Mouse (Mus musculus) liver, embryonic 14.5 days (tissue): ENCODE data around the gene Apobr. TPM values are rescaled to one million over a fixed set of nuclear protein-coding genes. Genes with fewer than 3 reads are reported as not detected.

Source experiments
- ATAC-seq: fragments of 200-750 bp; cut with Nextera tagmentation; 2 replicates; pipeline ENCODE4 v1.8.0; 2017; ENCODE audit warnings: moderate number of reproducible peaks, mild to moderate bottlenecking, moderate library complexity; ENCODE audit not compliant: insufficient read depth
- DNase-seq, 3 experiments: peaks; one replicate each; pipeline ENCODE4 v3.0.0-alpha.2; 2012 to 2013; ENCODE audit warnings: low read depth in 3 of 3, low spot score in 3 of 3
- H3K27ac ChIP-seq: fragments of 300-500 bp; sonication (generic); 2 replicates; pipeline ENCODE4 v1.5.1; 2014; ENCODE audit warnings: moderate library complexity, mild to moderate bottlenecking, control low read depth, inconsistent platforms
- H3K27me3 ChIP-seq: fragments of 300-500 bp; sonication (generic); 2 replicates; pipeline ENCODE4 v1.6.1; 2014; ENCODE audit warnings: mild to moderate bottlenecking, low read length, moderate library complexity; ENCODE audit not compliant: control insufficient read depth, insufficient read depth
- H3K36me3 ChIP-seq: fragments of 300-500 bp; sonication (generic); replicated peaks from 2 replicates; pipeline ENCODE4 v1.6.1; 2014; ENCODE audit warnings: low read depth; ENCODE audit not compliant: control insufficient read depth, insufficient read depth
- H3K4me1 ChIP-seq, 2 experiments: fragments of 200-500 bp in 1 of 2; fragments of 300-500 bp in 1 of 2; sonication (generic) in 1 of 2; replicated peaks; 2 replicates each; pipeline ENCODE4 v1.6.1; 2012 to 2014; ENCODE audit warnings: antibody characterized with exemption in 1 of 2, inconsistent platforms in 1 of 2, low read length in 1 of 2; ENCODE audit not compliant: control insufficient read depth in 2 of 2, insufficient read depth in 2 of 2
- H3K4me2 ChIP-seq: fragments of 300-500 bp; sonication (generic); 2 replicates; pipeline ENCODE4 v1.6.1; 2014; ENCODE audit warnings: low read depth, mild to moderate bottlenecking, control low read depth, moderate library complexity
- H3K4me3 ChIP-seq, 2 experiments: fragments of 200-500 bp in 1 of 2; fragments of 300-500 bp in 1 of 2; sonication (generic) in 1 of 2; 2 replicates each; pipeline ENCODE4 v1.5.1; 2012 to 2014; ENCODE audit warnings: low read depth in 2 of 2, low read length in 2 of 2, mild to moderate bottlenecking in 2 of 2, control low read depth in 1 of 2, inconsistent platforms in 1 of 2, moderate library complexity in 1 of 2; ENCODE audit not compliant: insufficient read depth in 1 of 2
- H3K9ac ChIP-seq: fragments of 300-500 bp; sonication (generic); replicated peaks from 2 replicates; pipeline ENCODE4 v1.6.1; 2014; ENCODE audit warnings: mild to moderate bottlenecking, control low read depth, moderate library complexity
- H3K9me3 ChIP-seq: fragments of 300-500 bp; sonication (generic); 2 replicates; pipeline ENCODE4 v1.6.1; 2016; ENCODE audit warnings: low read length, mixed read lengths; ENCODE audit not compliant: control insufficient read depth
- CTCF ChIP-seq: IDR thresholded peaks from 2 replicates; pipeline ENCODE4 v1.5.1; 2016; ENCODE audit warnings: antibody characterized with exemption, low read depth, control low read depth
- EP300 ChIP-seq: IDR thresholded peaks from 2 replicates; pipeline ENCODE4 v1.6.1; 2016; ENCODE audit warnings: antibody characterized with exemption, low read depth
- WGBS: fragments of 180-500 bp; shearing (Covaris S2); extraction: QIAGEN DNeasy Blood & Tissue Kit; methylation state at CpG from one replicate; pipeline ENCODE4 v1.1.7; 2014; ENCODE audit not compliant: insufficient replicate concordance; 5-methylcytosine and 5-hydroxymethylcytosine counted together
- polyA plus RNA-seq, 2 experiments: library from polyadenylated mRNA; depleted of rRNA in 1 of 2; stranded (reverse) in 1 of 2; unstranded in 1 of 2; fragments of >200 nt; fragmentation: Nextera tagmentation in 1 of 2; extraction: Ambion mirVana in 1 of 2; gene quantifications; 2 replicates each; pipeline versions ENCODE4 v1.2.1 to v1.2.3; 2012 to 2014

Gene Apobr
- polyA plus RNA-seq, 2 experiments, result 0.69 to 1.6 TPM

DNA sequence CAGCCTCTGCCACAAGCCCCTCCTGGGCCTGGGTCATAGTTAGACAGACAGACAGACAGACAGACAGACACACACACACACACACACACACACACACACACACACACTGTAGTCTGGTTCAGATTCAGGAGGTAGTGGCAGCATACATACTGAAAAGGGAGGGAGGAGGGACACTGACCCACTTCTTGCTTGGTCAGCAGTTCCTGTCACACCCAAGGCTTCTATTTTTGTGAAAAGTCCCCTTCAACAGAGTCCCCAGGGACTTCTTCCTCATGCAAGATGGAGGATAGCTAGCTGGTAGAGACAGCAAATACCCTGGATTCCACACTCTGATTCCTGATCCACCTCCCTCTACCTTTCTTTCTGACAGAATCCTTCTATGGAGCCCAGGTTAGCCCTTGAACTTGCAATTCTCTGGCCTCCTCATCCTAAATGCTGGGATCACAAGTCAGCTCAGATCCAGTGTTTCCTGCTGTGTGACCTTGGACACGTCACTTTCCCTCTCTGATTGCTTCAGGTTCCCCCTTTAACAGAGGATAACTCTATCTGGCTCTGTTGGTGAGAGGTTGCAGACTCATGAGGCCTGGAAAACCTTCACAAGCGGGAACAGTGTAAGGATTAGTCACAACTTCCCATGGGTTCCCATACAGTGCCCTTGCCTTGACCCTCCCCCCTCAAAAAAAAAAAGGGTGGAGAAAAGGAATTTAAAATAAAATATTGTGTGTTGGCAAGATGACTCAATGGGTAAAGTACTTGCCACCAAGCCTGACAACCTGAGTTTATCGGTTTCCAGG is 41.3 kb downstream of the Apobr start:
- Histone ChIP-seq H3K9ac (no peak overlapping the region), H3K4me1 (peaks cover 18 to 36% of the 10 kb centered on the region in 2 experiments), H3K4me2 (peak overlapping the region; percentile 37; the same call in 1 of the 2 replicates), H3K36me3 (no peaks in the 10 kb centered on the region), H3K4me3 (no peak overlapping the region), H3K27me3 (no peaks in the 10 kb centered on the region), H3K9me3 (no peaks in the 10 kb centered on the region), H3K27ac (no peak overlapping the region)
- no peak for ATAC-seq
- 67% methylated on average over 3 of the region's 3 CpGs for WGBS
- DNase-seq, result no peak
- TF ChIP-seq CTCF, result no peak
- no peak for TF ChIP-seq EP300

GRCm38 (mm10) chr7:126628111-126628510 is 43.4 kb downstream of the Apobr start:
- Histone ChIP-seq H3K4me2 (no peak overlapping the region), H3K4me3 (no peak overlapping the region), H3K27me3 (no peaks in the 10 kb centered on the region), H3K27ac (no peak overlapping the region), H3K4me1 (peaks cover 14 to 21% of the 10 kb centered on the region in 2 experiments), H3K9me3 (no peaks in the 10 kb centered on the region), H3K9ac (no peak overlapping the region), H3K36me3 (no peaks in the 10 kb centered on the region)
- DNase-seq (no peak), ATAC-seq (no peak)
- WGBS, result 62% methylated on average over 6 of the region's 6 CpGs
- TF ChIP-seq CTCF, result no peak
- no peak for TF ChIP-seq EP300

DNA sequence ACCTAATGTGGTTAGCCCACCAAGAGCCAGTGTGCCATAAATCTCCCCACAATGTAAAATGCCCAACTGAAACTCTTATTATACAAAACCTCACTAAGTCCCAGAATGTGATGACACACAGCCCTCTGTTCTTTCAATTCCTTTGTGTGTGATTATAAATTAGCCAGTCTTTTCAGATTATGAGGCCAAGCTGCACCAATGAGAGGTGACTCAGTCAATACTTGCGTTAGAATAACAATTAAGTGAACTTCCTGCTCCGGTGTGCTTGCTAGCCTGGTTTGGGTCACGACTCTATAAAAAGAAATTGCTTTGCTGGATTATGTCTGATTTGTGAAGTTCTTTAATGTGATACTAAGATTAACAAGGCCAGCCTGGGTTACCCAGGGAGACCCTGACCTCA is 45.2 kb downstream of the Apobr start:
- TF ChIP-seq EP300 (no peak), CTCF (no peak)

DNA sequence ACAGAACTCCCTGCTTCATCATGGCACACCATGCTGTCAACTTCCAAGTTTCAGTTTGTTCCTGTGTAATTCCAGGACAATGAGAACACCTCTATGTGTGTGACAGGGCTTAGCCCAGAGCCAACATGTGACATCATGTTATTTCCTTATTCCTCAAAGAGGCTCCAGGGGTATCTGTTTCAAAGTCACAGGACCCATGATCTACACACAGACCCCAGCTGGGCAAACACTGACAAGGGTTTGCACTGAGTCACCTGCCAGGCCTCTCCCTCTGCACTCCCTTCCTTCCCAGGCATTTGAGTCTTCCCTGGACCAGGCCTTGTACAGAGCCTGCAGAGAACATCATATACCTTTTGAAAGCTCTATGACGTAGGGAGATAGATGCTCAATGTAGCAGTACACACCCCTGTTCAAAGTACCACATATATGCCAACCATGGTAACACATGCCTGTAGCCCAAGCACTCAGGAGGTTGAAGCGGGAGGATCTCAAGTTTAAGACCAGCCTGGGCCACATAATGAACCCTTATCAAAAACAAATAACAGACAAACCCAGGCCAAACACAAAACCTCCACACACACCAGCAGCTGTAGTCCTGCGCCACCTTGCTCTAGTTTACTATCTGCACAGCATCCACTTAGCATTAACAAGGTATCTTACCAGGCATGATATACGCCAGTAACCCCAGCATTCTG is 46.2 kb downstream of the Apobr start, which contains the start of gene Nupr1:
TSS of gene Nupr1 (minus strand) at position 38 of the 695 bp plus-strand sequence.
- H3K36me3 ChIP-seq, result no peaks in the 10 kb centered on the region
- H3K27me3 ChIP-seq, result no peaks in the 10 kb centered on the region
- H3K4me2 ChIP-seq, result no peak within 1 kb of the TSS
- H3K4me1 ChIP-seq, result peaks cover 0 to 4% of the 10 kb centered on the region in 2 experiments; a peak in 1 of 4 replicates
- no peak within 1 kb of the TSS for H3K9ac ChIP-seq
- WGBS, result 67% methylated on average over 4 of the region's 4 CpGs
- DNase-seq (no peak), ATAC-seq (no peak)
- H3K4me3 ChIP-seq, result no peak within 1 kb of the TSS
- no peak within 1 kb of the TSS for H3K27ac ChIP-seq
- TF ChIP-seq CTCF, result no peak
- H3K9me3 ChIP-seq, result no peaks in the 10 kb centered on the region

More for the DNA sequence above, 45.2 kb downstream of the Apobr start:
- no peaks in the 10 kb centered on the region for H3K36me3 ChIP-seq
- no peak overlapping the region for H3K27ac ChIP-seq
- peaks cover 7 to 14% of the 10 kb centered on the region in 2 experiments for H3K4me1 ChIP-seq
- ATAC-seq, result no peak
- no peaks in the 10 kb centered on the region for H3K9me3 ChIP-seq
- DNase-seq, result no peak
- WGBS, result 46% methylated on average over 3 of the region's 3 CpGs
- H3K9ac ChIP-seq, result no peak overlapping the region
- no peaks in the 10 kb centered on the region for H3K27me3 ChIP-seq
- no peak overlapping the region for H3K4me2 ChIP-seq
- no peak overlapping the region for H3K4me3 ChIP-seq

- H3K27me3 ChIP-seq, result no peaks in the 10 kb centered on the region
- DNase-seq (no peak), ATAC-seq (no peak)
- 15% methylated on average over 2 of the region's 2 CpGs for WGBS
- H3K9me3 ChIP-seq, result no peaks in the 10 kb centered on the region
- H3K4me2 ChIP-seq, result no peak overlapping the region
- TF ChIP-seq CTCF (no peak), EP300 (0 out of 2 replicates have a peak, but pooled peaks have one; percentile 7)
- H3K36me3 ChIP-seq, result no peaks in the 10 kb centered on the region
- no peak overlapping the region for H3K27ac ChIP-seq
- no peak overlapping the region for H3K4me3 ChIP-seq
- H3K9ac ChIP-seq, result no peak overlapping the region
- H3K4me1 ChIP-seq, result 0 out of 4 replicates have a peak, but pooled peaks cover 0 to 2% of the 10 kb centered on the region in 2 experiments
Observed at GRCm38 (mm10) chr7:126632478-126632877, 47.7 kb downstream of the Apobr start.
